ENCODE assay signal across 9 mouse cellular contexts in the genomic region with DNA sequence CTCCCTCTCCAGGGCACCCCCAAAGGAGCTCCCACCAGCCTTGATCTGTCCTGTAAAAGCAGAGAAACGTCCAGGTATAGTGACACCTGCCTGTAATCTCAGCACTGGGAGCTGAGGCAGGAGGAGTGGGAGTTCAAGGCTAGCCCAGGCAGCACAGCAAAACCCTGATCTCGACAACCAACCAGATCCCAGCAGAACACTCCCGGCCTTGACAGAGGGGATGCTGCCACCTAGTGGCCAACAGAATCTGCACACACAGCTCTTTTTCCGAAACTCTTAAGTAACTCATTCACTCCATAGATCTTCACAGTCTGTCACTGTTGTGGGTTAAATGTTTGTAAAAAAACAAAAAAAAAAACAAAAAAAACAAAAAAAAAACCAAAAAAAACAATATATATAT. TPM values are rescaled to one million over a fixed set of nuclear protein-coding genes. Genes with fewer than 3 reads are reported as not detected.
DNase-seq lines count a peak whose midpoint lies in the region; ATAC-seq and TF ChIP-seq lines count a peak whose summit lies in the region.
"Had no signal": no experiment of that assay in that cellular context is flagged by ENCODE, and none has a peak within 500 bp of the region (broad histone marks: within the 10 kb centered on the region; RNA-seq: fewer than 3 reads in every experiment).

No protein-coding gene starts in this region.

- H3K36me3 ChIP-seq in E14TG2a.4 (ENCODE audit: insufficient read depth, low read length): no peaks in the 10 kb centered on the region
- no peaks in the 10 kb centered on the region for H3K36me3 ChIP-seq in heart, postnatal 0 days (replicated peaks; ENCODE audit: control insufficient read depth, insufficient read depth, low read length)
- no peaks in the 10 kb centered on the region for H3K36me3 ChIP-seq in lung, embryonic 14.5 days (ENCODE audit: insufficient read depth)
- H3K36me3 ChIP-seq in thymus, adult 2 months (ENCODE audit: control insufficient read depth, insufficient read depth, low read length): no peaks in the 10 kb centered on the region

- no peak for TF ChIP-seq POLR2A in brain, embryonic 14.5 days (IDR thresholded peaks at IDR 0.05; ENCODE audit: borderline replicate concordance, extremely low read depth, insufficient read depth, insufficient read length, poor library complexity, severe bottlenecking)
- TF ChIP-seq POLR2A in thymus, adult 2 months (IDR thresholded peaks at IDR 0.05; ENCODE audit: control insufficient read depth, extremely low read depth, insufficient read depth, low read length, poor library complexity): no peak

- H3K4me2 ChIP-seq in heart, postnatal 0 days (ENCODE audit: low read depth, low read length): no peak overlapping the region
- H3K4me2 ChIP-seq in lung, embryonic 14.5 days: no peak overlapping the region

- no peak overlapping the region for H3K27ac ChIP-seq in heart, postnatal 0 days (ENCODE audit: low read depth)
- H3K27ac ChIP-seq in lung, embryonic 14.5 days (ENCODE audit: low read depth): no peak overlapping the region
- H3K27ac ChIP-seq in thymus, adult 2 months (ENCODE audit: control insufficient read depth, insufficient read depth, low read length): no peak overlapping the region

- 10% methylated on average over 4 of the region's 4 CpGs for WGBS in heart, postnatal 0 days
- 8% methylated on average over 4 of the region's 4 CpGs for WGBS in lung, embryonic 14.5 days
- WGBS in thymus, adult 2 months: 14% methylated on average over 4 of the region's 4 CpGs

- peak; percentile 68 for TF ChIP-seq CTCF in E14TG2a.4 (conservative IDR thresholded peaks at IDR 0.05; ENCODE audit: low read length)
- TF ChIP-seq CTCF in brain, embryonic 14.5 days (IDR thresholded peaks at IDR 0.05; ENCODE audit: borderline replicate concordance, extremely low read depth, insufficient read depth, insufficient read length): peak; percentile 97
- TF ChIP-seq CTCF in heart, postnatal 0 days (IDR thresholded peaks at IDR 0.05; ENCODE audit: low read depth): peak; percentile 87
- peak; percentile 89 for TF ChIP-seq CTCF in lung, embryonic 14.5 days (IDR thresholded peaks at IDR 0.05; ENCODE audit: low read depth)
- peak; percentile 74; the same call in 1 of the 2 replicates for TF ChIP-seq CTCF in thymus, adult 2 months (IDR thresholded peaks at IDR 0.05; ENCODE audit: borderline replicate concordance, control insufficient read depth, extremely low read depth, insufficient read depth, low read length, poor library complexity)

- H3K4me3 ChIP-seq in E14TG2a.4 (replicated peaks; ENCODE audit: low read length): no peak overlapping the region
- H3K4me3 ChIP-seq in heart, postnatal 0 days (ENCODE audit: low read depth, low read length): no peak overlapping the region
- H3K4me3 ChIP-seq in lung, embryonic 14.5 days (ENCODE audit: low read depth, low read length): no peak overlapping the region
- H3K4me3 ChIP-seq in thymus, adult 2 months (ENCODE audit: control insufficient read depth, insufficient read depth, low read length): no peak overlapping the region

- TF ChIP-seq EP300 in heart, postnatal 0 days (IDR thresholded peaks at IDR 0.05; ENCODE audit: low read depth): no peak

- no peaks in the 10 kb centered on the region; the same call in 1 of the 2 replicates for H3K27me3 ChIP-seq in E14TG2a.4 (ENCODE audit: insufficient read depth, low read length)
- no peaks in the 10 kb centered on the region for H3K27me3 ChIP-seq in heart, postnatal 0 days (ENCODE audit: control insufficient read depth, insufficient read depth, low read length)
- no peaks in the 10 kb centered on the region for H3K27me3 ChIP-seq in lung, embryonic 14.5 days (ENCODE audit: insufficient read depth, low read length)
- H3K27me3 ChIP-seq in thymus, adult 2 months (ENCODE audit: control insufficient read depth, insufficient read depth, low read length): no peaks in the 10 kb centered on the region

- ATAC-seq in erythroid progenitor cell, adult 5-6 weeks (replicated peaks; ENCODE audit: low FRiP score, poor library complexity, severe bottlenecking): peak; percentile 70
- peak; percentile 50; the same call in 1 of the 2 replicates for ATAC-seq in heart, postnatal 0 days (ENCODE audit: insufficient read depth, low read depth)
- peak; percentile 50; the same call in 1 of the 2 replicates for ATAC-seq in lung, embryonic 14.5 days (ENCODE audit: insufficient read depth)

- H3K9ac ChIP-seq in heart, postnatal 0 days (replicated peaks; ENCODE audit: low read depth, low read length): no peak overlapping the region
- H3K9ac ChIP-seq in lung, embryonic 14.5 days: no peak overlapping the region

- H3K4me1 ChIP-seq in E14TG2a.4 (replicated peaks; ENCODE audit: low read depth, low read length): peaks cover 7% of the 10 kb centered on the region; the same call in 1 of the 2 replicates
- H3K4me1 ChIP-seq in heart, postnatal 0 days (ENCODE audit: control insufficient read depth, insufficient read depth): no peaks in the 10 kb centered on the region
- no peaks in the 10 kb centered on the region for H3K4me1 ChIP-seq in lung, embryonic 14.5 days (ENCODE audit: insufficient read depth)
- 0 out of 2 replicates have a peak, but pooled peaks cover 4% of the 10 kb centered on the region for H3K4me1 ChIP-seq in thymus, adult 2 months (replicated peaks; ENCODE audit: control insufficient read depth, insufficient read depth, low read length)

- peak; percentile 90 for DNase-seq in brain, embryonic 14.5 days (ENCODE audit: low read depth)
- DNase-seq in heart, postnatal 0 days (ENCODE audit: low spot score): no peak
- peak; percentile 84 to 87 for DNase-seq in kidney, postnatal 4 days
- peak; percentile 88 for DNase-seq in lung, embryonic 14.5 days
- peak; percentile 16 for DNase-seq in ovary, postnatal 10 days (ENCODE audit: low spot score)
- peak; percentile 79 for DNase-seq in thymus, adult 2 months

- H3K9me3 ChIP-seq in E14TG2a.4 (ENCODE audit: low read length): no peaks in the 10 kb centered on the region
- no peaks in the 10 kb centered on the region for H3K9me3 ChIP-seq in heart, postnatal 0 days (replicated peaks; ENCODE audit: control insufficient read depth, low read length)
- no peaks in the 10 kb centered on the region for H3K9me3 ChIP-seq in lung, embryonic 14.5 days (ENCODE audit: low read depth, low read length)

RNA-seq across cellular contexts. Expression of gene Ppp1r16b, which starts 12.2 kb away (rescaled TPM):
- polyA plus RNA-seq in brain, embryonic 14.5 days (2012; rRNA removed): 3.2 and 6.4 TPM in 2 replicates
- total RNA-seq in erythroid progenitor cell, adult 5-6 weeks (2015; ENCODE audit: low replicate concordance): 1.4 and 2.5 TPM in 2 replicates
- 1.7 and 2.3 TPM in 2 replicates for total RNA-seq in erythroid progenitor cell, adult 5-6 weeks (2017; ENCODE audit: low replicate concordance)
- 3.7 and 9.1 TPM in 2 replicates for total RNA-seq in heart, postnatal 0 days (2014; rRNA removed; ENCODE audit: low replicate concordance)
- polyA plus RNA-seq in heart, postnatal 0 days (2015; fragmentation: Nextera tagmentation; extraction: Ambion mirVana): 5.0 and 5.1 TPM in 2 replicates
- 16.3 and 17.6 TPM in 2 replicates for polyA plus RNA-seq in lung, embryonic 14.5 days (2014; fragmentation: Nextera tagmentation; extraction: Ambion mirVana)
- 55.8 and 61.4 TPM in 2 replicates for polyA plus RNA-seq in thymus, adult 2 months (2012; rRNA removed)

RNA-seq across cellular contexts. Expression of gene Actr5, which starts 28.3 kb away (rescaled TPM):
- 11.9 and 14.0 TPM in 2 replicates for polyA plus RNA-seq in brain, embryonic 14.5 days (2012; rRNA removed)
- total RNA-seq in erythroid progenitor cell, adult 5-6 weeks (2015; ENCODE audit: low replicate concordance): 0.84 and 7.2 TPM in 2 replicates
- 4.2 and 6.2 TPM in 2 replicates for total RNA-seq in erythroid progenitor cell, adult 5-6 weeks (2017; ENCODE audit: low replicate concordance)
- 9.6 and 10.8 TPM in 2 replicates for total RNA-seq in heart, postnatal 0 days (2014; rRNA removed; ENCODE audit: low replicate concordance)
- polyA plus RNA-seq in heart, postnatal 0 days (2015; fragmentation: Nextera tagmentation; extraction: Ambion mirVana): 2.9 and 3.8 TPM in 2 replicates
- polyA plus RNA-seq in lung, embryonic 14.5 days (2014; fragmentation: Nextera tagmentation; extraction: Ambion mirVana): 12.5 and 15.5 TPM in 2 replicates
- polyA plus RNA-seq in thymus, adult 2 months (2012; rRNA removed): 24.8 and 26.2 TPM in 2 replicates

RNA-seq across cellular contexts. Expression of gene Slc32a1, which starts 42.4 kb away (rescaled TPM):
- 78.4 and 93.9 TPM in 2 replicates for polyA plus RNA-seq in brain, embryonic 14.5 days (2012; rRNA removed)
- total RNA-seq in erythroid progenitor cell, adult 5-6 weeks (2015; ENCODE audit: low replicate concordance): not detected in 2 replicates
- not detected in 2 replicates for total RNA-seq in erythroid progenitor cell, adult 5-6 weeks (2017; ENCODE audit: low replicate concordance)
- not detected in 2 replicates for total RNA-seq in heart, postnatal 0 days (2014; rRNA removed; ENCODE audit: low replicate concordance)
- polyA plus RNA-seq in heart, postnatal 0 days (2015; fragmentation: Nextera tagmentation; extraction: Ambion mirVana): not detected in 2 replicates
- not detected in 2 replicates for polyA plus RNA-seq in lung, embryonic 14.5 days (2014; fragmentation: Nextera tagmentation; extraction: Ambion mirVana)
- polyA plus RNA-seq in thymus, adult 2 months (2012; rRNA removed): 0.11 and 0.13 TPM in 2 replicates
- polyA plus RNA-seq: gonadal fat pad, adult 2 months had no signal

Comparison
In these comparisons a context has a peak if more than half of its experiments do, and no peak if none do; other contexts are left out.
1. RNA of gene Slc32a1, which starts 42.4 kb away (polyA plus RNA-seq): 78.4 to 93.9 TPM in brain, embryonic 14.5 days; 0.11 to 0.13 TPM in thymus, adult 2 months, not detected in heart, postnatal 0 days and not detected in lung, embryonic 14.5 days; every median in the first group is over 10 times any median in the second.
2. Peak in every context shown above with its lines, with median percentiles within 50 percentile points of each other: CTCF ChIP-seq and ATAC-seq.